Mouse (Mus musculus): ENCODE measurements around the gene Wdr86.

Wdr86 gene

GRCm38 (mm10) chr5:24730986-24731385 is 459 bp upstream of the Wdr86 start:
- WGBS = 7% methylated on average over 15 of the region's 15 CpGs

- 2% methylated on average over 49 of the region's 49 CpGs for WGBS
Measured at GRCm38 (mm10) chr5:24729797-24730487, 585 bp downstream of the Wdr86 start.

DNA sequence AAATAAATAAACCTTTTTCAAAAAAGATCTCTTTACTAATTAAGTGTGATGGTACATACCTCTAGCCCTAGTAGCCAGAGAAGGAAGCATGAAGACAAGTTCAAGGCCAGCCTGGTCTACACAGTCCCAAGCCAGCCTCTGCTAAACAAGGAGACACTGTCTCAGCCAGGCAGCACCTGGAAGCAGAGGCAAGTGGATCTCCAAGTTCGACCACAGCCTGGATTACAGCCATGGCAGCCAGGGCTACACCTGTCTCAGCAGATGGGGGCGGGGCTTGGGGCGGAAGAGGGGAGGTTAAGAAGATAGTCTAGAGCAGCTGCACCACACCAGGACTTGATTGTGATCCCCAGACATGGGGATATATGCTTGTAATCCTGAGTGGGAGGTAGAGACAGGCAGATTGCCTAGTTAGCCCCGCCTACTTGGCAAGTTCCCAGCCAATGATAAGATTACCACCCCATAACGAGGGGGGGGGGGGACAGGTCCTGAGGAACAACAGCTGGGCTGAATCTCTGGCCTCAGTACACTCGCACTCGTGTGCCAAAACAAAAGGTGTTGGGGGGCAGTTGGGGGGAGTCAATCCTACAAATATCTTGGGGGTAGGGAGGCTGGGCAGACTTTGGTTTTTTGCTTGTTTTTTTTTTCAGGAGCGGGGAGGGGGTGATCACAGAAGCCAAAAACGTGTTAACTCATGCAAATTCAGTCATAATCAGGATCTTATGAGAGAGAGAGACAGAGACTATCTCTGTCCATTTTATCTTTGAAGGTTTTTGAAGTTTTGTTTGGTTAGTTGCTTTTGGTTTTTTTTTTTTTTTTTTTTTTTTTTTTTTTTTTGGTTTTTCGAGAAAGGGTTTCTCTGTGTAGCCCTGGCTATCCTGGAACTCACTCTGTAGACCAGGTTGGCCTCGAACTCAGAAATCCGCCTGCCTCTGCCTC is 3.4 kb downstream of the Wdr86 start:
- 68% methylated on average over 12 of the region's 12 CpGs for WGBS

DNA sequence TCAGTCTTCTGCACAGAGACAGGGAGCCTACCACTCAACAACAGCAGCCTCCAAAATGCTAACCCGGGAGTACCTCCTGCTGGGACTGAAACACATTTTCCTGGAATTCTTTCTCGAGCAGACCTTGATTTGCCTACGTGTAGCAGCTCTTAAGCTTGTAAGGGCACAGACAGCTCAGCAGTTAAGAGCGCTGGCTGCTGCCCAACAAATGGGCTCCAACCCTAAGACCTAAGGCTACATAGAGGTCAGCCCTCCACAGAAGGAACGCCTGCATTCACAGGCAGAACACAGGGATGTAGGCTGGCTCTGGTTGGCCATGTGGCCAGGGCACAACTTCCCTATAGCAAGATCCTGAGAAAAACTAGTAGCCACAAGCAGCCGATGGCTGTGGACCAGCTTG is 4.6 kb downstream of the Wdr86 start:
- WGBS = 87% methylated on average over 6 of the region's 6 CpGs

DNA sequence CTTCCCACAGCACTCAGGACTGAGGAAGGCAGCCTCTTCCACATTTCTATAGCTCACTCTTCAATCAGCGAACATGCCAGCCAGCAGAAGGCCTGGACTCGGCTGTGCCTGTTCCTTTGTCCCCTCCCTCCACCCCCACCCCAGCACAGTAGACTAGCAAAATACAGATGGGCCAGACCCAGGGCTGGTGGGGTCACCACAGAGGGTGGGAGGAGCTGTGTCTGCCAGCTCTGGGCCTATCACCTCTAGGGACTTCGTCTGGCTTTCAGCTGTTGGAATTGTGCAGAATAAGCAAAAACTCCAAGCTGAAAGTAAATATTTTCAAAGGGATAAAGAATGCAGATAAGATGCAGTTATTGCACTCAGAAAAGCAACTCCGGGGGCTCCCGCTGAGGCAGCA is 5.7 kb downstream of the Wdr86 start:
- WGBS = 58% methylated on average over 5 of the region's 5 CpGs

- 68% methylated on average over 5 of the region's 5 CpGs for WGBS
Measured at GRCm38 (mm10) chr5:24724270-24724634, 6.3 kb downstream of the Wdr86 start.

GRCm38 (mm10) chr5:24723527-24724269 is 6.8 kb downstream of the Wdr86 start:
- 68% methylated on average over 11 of the region's 11 CpGs for WGBS

DNA sequence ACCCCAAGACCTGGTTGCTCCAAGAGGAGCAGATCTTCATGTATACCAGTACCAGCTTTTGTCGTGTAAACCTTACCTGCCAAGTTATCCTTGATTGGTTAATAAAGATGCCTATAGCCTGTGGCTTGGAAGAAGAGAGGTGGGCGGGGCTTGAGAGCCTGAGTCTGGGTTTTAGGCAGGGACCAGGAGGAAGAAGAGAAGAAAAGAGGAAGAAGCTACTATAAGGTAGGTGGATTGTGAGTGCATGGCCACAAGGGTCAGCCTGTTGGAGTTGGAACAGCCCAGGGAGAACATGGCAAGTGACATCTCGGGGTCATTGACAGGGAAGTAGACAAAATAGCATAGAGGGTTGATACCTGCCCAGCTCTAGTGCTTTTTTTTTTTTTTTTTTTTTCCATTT is 10.7 kb downstream of the Wdr86 start:
- WGBS = 91% methylated on average over 3 of the region's 3 CpGs

DNA sequence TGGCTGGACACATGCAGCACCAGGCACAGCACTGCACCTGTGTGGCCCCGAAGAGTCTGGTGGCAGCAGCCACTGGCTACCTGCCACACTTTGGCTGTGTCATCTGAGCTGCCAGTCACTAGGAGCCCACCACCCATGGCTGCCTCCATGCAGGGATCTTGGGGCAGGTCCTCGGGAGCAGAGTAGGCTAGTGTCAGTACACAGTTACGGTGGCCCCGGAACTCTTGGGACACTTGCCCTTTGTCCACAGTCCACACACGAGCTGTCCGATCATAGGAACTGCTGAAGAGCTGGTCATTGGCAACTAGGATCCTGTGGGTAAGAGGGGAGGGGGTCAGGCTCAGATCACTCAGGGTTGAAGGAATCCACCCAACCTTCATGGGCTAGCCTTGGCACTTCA is 12.5 kb downstream of the Wdr86 start:
- 85% methylated on average over 6 of the region's 6 CpGs for whole genome bisulfite sequencing

- WGBS = 65% methylated on average over 6 of the region's 6 CpGs
Measured at GRCm38 (mm10) chr5:24713987-24714386, 16.5 kb downstream of the Wdr86 start.

GRCm38 (mm10) chr5:24713199-24713598 is 17.3 kb downstream of the Wdr86 start:
- 55% methylated on average over 2 of the region's 2 CpGs for WGBS

DNA sequence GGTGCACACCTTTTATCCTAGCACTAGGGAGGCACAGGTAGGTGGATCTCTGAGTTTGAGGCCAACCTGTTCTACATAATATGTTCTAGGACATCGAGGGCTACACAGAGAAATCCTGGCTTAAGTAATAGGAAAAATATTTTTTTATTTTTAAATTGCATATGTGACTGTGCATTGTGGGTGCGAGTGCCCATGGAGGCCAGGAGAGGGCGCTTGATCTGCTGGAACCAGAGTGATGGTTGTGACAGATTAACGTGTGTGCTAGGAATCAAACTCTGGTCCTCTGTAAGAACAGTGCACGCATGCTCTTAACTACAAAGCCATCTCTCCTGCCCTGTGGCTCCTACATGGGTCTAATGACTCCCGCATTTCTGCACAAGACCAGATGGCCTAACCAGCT is 18.9 kb downstream of the Wdr86 start:
- 98% methylated on average over 6 of the region's 6 CpGs for WGBS

DNA sequence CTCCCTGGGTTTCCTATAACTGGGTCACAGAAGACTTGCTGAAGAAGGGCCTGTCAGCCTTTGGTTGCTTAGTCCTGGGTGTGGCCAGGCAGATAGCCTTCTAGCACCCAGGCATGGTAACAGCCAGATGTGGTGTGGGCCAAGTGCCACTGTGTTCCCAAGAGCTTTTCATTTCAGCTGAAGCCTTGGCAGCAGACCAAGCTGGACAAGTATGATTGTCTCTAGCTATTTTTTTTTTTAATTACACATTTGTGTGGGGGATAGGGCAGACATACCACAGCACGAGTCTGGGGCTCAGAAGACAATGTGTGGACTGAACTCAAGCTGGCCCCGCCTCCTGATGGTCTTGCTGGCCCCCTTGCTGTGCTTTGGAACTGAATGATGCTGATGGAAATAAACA is 20.6 kb downstream of the Wdr86 start:
- WGBS = 60% methylated on average over 2 of the region's 2 CpGs

- 87% methylated on average over 8 of the region's 8 CpGs for WGBS
Measured at GRCm38 (mm10) chr5:24704615-24705014, 25.9 kb downstream of the Wdr86 start.

GRCm38 (mm10) chr5:24701271-24701670 is 29.3 kb downstream of the Wdr86 start:
- 80% methylated on average over 3 of the region's 3 CpGs for WGBS

GRCm38 (mm10) chr5:24696704-24697103 is 33.8 kb downstream of the Wdr86 start:
- 60% methylated on average over 3 of the region's 3 CpGs for WGBS

- WGBS = 46% methylated on average over 1 of the region's 1 CpGs
Measured at GRCm38 (mm10) chr5:24687696-24688095, 42.8 kb downstream of the Wdr86 start.

GRCm38 (mm10) chr5:24686671-24687420 is 43.7 kb downstream of the Wdr86 start:
- 58% methylated on average over 16 of the region's 16 CpGs for WGBS

GRCm38 (mm10) chr5:24686176-24686575 is 44.4 kb downstream of the Wdr86 start:
- under 1% methylated on average over 15 of the region's 15 CpGs for WGBS

- WGBS = under 1% methylated on average over 52 of the region's 53 CpGs
Measured at GRCm38 (mm10) chr5:24685366-24686093, 45.0 kb downstream of the Wdr86 start, which contains the start of gene Nub1. Gene Nub1, plus strand, starts transcription at chr5:24685532.
